Mouse (Mus musculus): ENCODE results near the gene Itga10. TPM values are rescaled to one million over a fixed set of nuclear protein-coding genes. Genes with fewer than 3 reads are reported as not detected.

Itga10 gene
- total and polyA plus RNA-seq, 3 experiments = 0.36 to 1.2 (median 1.0) TPM

- TF ChIP-seq CHD2 (IDR thresholded peaks at IDR 0.05; ENCODE audit: low read length) (peak; percentile 71), MYC (IDR thresholded peaks at IDR 0.05; ENCODE audit: low read depth, low read length) (no peak), MXI1 (IDR thresholded peaks at IDR 0.05; ENCODE audit: low read depth, low read length) (peak; percentile 62; the same call in 1 of the 2 replicates)
These were observed 51.7 kb downstream of the Itga10 start (continued) for GRCm38 (mm10) chr3:96696766-96697732.

- H3K4me2 ChIP-seq (ENCODE audit: insufficient read depth, low read depth, poor library complexity, severe bottlenecking) = no peak overlapping the region
- in situ Hi-C loops (cut with MboI; ENCODE audit: low pct_ligation_motif_present, low pct_unique_long_range_greater_than_20kb, low sequenced_read_pairs) = no loop called here
- H3K27me3 ChIP-seq (replicated peaks) = no peaks in the 10 kb centered on the region
- H3K79me2 ChIP-seq (replicated peaks; ENCODE audit: control insufficient read depth, extremely low read depth, insufficient read depth, poor library complexity, severe bottlenecking) = peaks cover 4% of the 10 kb centered on the region
- no peak for DNase-seq (ENCODE audit: extremely low read depth)
- no peak overlapping the region for H3K4me3 ChIP-seq (replicated peaks in 1 of 3; ENCODE audit: low read depth in 2 of 3, low read length in 2 of 3, poor library complexity in 1 of 3)
- dilution Hi-C loops (cut with MboI; ENCODE audit: extremely low pct_ligation_motif_present, extremely low pct_unique_long_range_greater_than_20kb, low sequenced_read_pairs) = no loop called here
- H3K9me3 ChIP-seq (replicated peaks; ENCODE audit: low read length) = peaks cover 12% of the 10 kb centered on the region
- no peak overlapping the region for H3K27ac ChIP-seq (ENCODE audit: insufficient read depth, low read depth)
- no peak for TF ChIP-seq CTCF (conservative IDR thresholded peaks at IDR 0.05 in 1 of 2, IDR thresholded peaks at IDR 0.05 in 1 of 2; ENCODE audit: low read depth in 2 of 2, low read length in 2 of 2)
- TF ChIP-seq ETS1 (conservative IDR thresholded peaks at IDR 0.05; ENCODE audit: low read depth, low read length) = no peak
- TF ChIP-seq MAFK (IDR thresholded peaks at IDR 0.05; ENCODE audit: insufficient replicate concordance, low read length) = no peak
- no peak for TF ChIP-seq TBP (conservative IDR thresholded peaks at IDR 0.05; ENCODE audit: low read depth, low read length)
- TF ChIP-seq UBTF (IDR thresholded peaks at IDR 0.05; ENCODE audit: low read depth, low read length) = no peak
- no peak for TF ChIP-seq USF1 (IDR thresholded peaks at IDR 0.05; ENCODE audit: low read depth, low read length)
- no peak overlapping the region for H3K9ac ChIP-seq (ENCODE audit: insufficient read depth, low read depth)
- peaks cover 35 to 51% of the 10 kb centered on the region in 2 experiments for H3K36me3 ChIP-seq (replicated peaks in 1 of 2; ENCODE audit: control insufficient read depth in 1 of 2, insufficient read depth in 1 of 2, low read length in 1 of 2)
- H3K4me1 ChIP-seq (ENCODE audit: control insufficient read depth in 1 of 2, insufficient read depth in 2 of 2) = peaks cover 0 to 23% of the 10 kb centered on the region in 2 experiments; a peak in 2 of 4 replicates
These were observed 53.8 kb downstream of the Itga10 start for GRCm38 (mm10) chr3:96698993-96699690.

GRCm38 (mm10) chr3:96700376-96700775, 55.0 kb downstream of the Itga10 start:
- dilution Hi-C loops (cut with MboI; ENCODE audit: extremely low pct_ligation_motif_present, extremely low pct_unique_long_range_greater_than_20kb, low sequenced_read_pairs) = no loop called here
- Histone ChIP-seq H3K36me3 (replicated peaks in 1 of 2; ENCODE audit: control insufficient read depth in 1 of 2, insufficient read depth in 1 of 2, low read length in 1 of 2) (peaks cover 46 to 63% of the 10 kb centered on the region in 2 experiments), H3K79me2 (replicated peaks; ENCODE audit: control insufficient read depth, extremely low read depth, insufficient read depth, poor library complexity, severe bottlenecking) (peaks cover 4% of the 10 kb centered on the region), H3K27ac (ENCODE audit: insufficient read depth, low read depth) (no peak overlapping the region), H3K27me3 (replicated peaks) (no peaks in the 10 kb centered on the region), H3K4me1 (ENCODE audit: control insufficient read depth in 1 of 2, insufficient read depth in 2 of 2) (peaks cover 0 to 16% of the 10 kb centered on the region in 2 experiments; a peak in 2 of 4 replicates), H3K4me3 (replicated peaks in 1 of 3; ENCODE audit: low read depth in 2 of 3, low read length in 2 of 3, poor library complexity in 1 of 3) (no peak overlapping the region), H3K9ac (ENCODE audit: insufficient read depth, low read depth) (no peak overlapping the region), H3K9me3 (replicated peaks; ENCODE audit: low read length) (peaks cover 12% of the 10 kb centered on the region), H3K4me2 (ENCODE audit: insufficient read depth, low read depth, poor library complexity, severe bottlenecking) (no peak overlapping the region)
- in situ Hi-C loops (cut with MboI; ENCODE audit: low pct_ligation_motif_present, low pct_unique_long_range_greater_than_20kb, low sequenced_read_pairs) = loop anchor here (5.0 kb wide), 1 partner anchor 158 kb away; no protein-coding TSS in a partner anchor
- no peak for TF ChIP-seq KAT2A (IDR thresholded peaks at IDR 0.05; ENCODE audit: insufficient replicate concordance, low read length)
- TF ChIP-seq E2F4 (IDR thresholded peaks at IDR 0.05; ENCODE audit: insufficient replicate concordance, low read depth, low read length) = no peak
- no peak for TF ChIP-seq SIN3A (IDR thresholded peaks at IDR 0.05; ENCODE audit: low read length)
- peak; percentile 48 to 86; a peak in 2 of 4 replicates for TF ChIP-seq CTCF (conservative IDR thresholded peaks at IDR 0.05 in 1 of 2, IDR thresholded peaks at IDR 0.05 in 1 of 2; ENCODE audit: low read depth in 2 of 2, low read length in 2 of 2)
- TF ChIP-seq JUND (conservative IDR thresholded peaks at IDR 0.05; ENCODE audit: low read depth, low read length) = no peak
- no peak for TF ChIP-seq ZNF384 (IDR thresholded peaks at IDR 0.05; ENCODE audit: low read depth, low read length)
- TF ChIP-seq SMC3 (IDR thresholded peaks at IDR 0.05; ENCODE audit: low read depth, low read length) = peak; percentile 81
- TF ChIP-seq ZMIZ1 (IDR thresholded peaks at IDR 0.05; ENCODE audit: low read depth, low read length) = no peak
- no peak for TF ChIP-seq ELF1 (IDR thresholded peaks at IDR 0.05; ENCODE audit: low read depth, low read length)
- no peak for TF ChIP-seq NRF1 (IDR thresholded peaks at IDR 0.05; ENCODE audit: low read depth, low read length)
- TF ChIP-seq MEF2A (IDR thresholded peaks at IDR 0.05; ENCODE audit: borderline replicate concordance, low read depth, low read length) = no peak
- peak; percentile 65 for TF ChIP-seq RAD21 (IDR thresholded peaks at IDR 0.05; ENCODE audit: low read depth, low read length)
- TF ChIP-seq MYC (IDR thresholded peaks at IDR 0.05; ENCODE audit: low read depth, low read length) = no peak
- no peak for TF ChIP-seq BHLHE40 (IDR thresholded peaks at IDR 0.05; ENCODE audit: low read depth, low read length)
- TF ChIP-seq USF1 (IDR thresholded peaks at IDR 0.05; ENCODE audit: low read depth, low read length) = no peak
- DNase-seq (ENCODE audit: extremely low read depth) = peak; percentile 68

Measured in CH12.LX (cell line).